Mouse (Mus musculus) kidney, adult 2 months (tissue): ENCODE measurements around the gene Fap. TPM values are rescaled to one million over a fixed set of nuclear protein-coding genes. Genes with fewer than 3 reads are reported as not detected.

Experiments
- DNase-seq: peaks from one replicate; pipeline ENCODE4 v3.0.0; 2021
- H3K27ac ChIP-seq: fragments of 200-500 bp; 2 replicates; pipeline ENCODE4 v1.5.1; 2012; ENCODE audit warnings: low read depth, low read length, control low read depth, inconsistent platforms; ENCODE audit not compliant: insufficient read depth
- H3K27me3 ChIP-seq: fragments of 200-500 bp; replicated peaks from 2 replicates; pipeline ENCODE4 v1.6.1; 2012; ENCODE audit warnings: mild to moderate bottlenecking, moderate library complexity, low read length, inconsistent platforms; ENCODE audit not compliant: control insufficient read depth, insufficient read depth
- H3K36me3 ChIP-seq: fragments of 200-500 bp; 2 replicates; pipeline ENCODE4 v1.6.1; 2012; ENCODE audit warnings: mild to moderate bottlenecking, moderate library complexity, low read length, inconsistent platforms; ENCODE audit not compliant: control insufficient read depth, insufficient read depth
- H3K4me1 ChIP-seq: fragments of 200-500 bp; 2 replicates; pipeline ENCODE4 v1.6.1; 2011; ENCODE audit warnings: low read length; ENCODE audit not compliant: control insufficient read depth, insufficient read depth
- H3K4me3 ChIP-seq: fragments of 200-500 bp; 2 replicates; pipeline ENCODE4 v1.5.1; 2011; ENCODE audit warnings: mild to moderate bottlenecking, low read depth, low read length, control low read depth; ENCODE audit not compliant: insufficient read depth
- CTCF ChIP-seq: fragments of 200-500 bp; conservative IDR thresholded peaks from 2 replicates; pipeline ENCODE4 v1.5.1; 2011; ENCODE audit warnings: low read depth, mild to moderate bottlenecking, control low read depth, low read length, moderate library complexity, mixed read lengths; ENCODE audit not compliant: insufficient read depth, insufficient read length
- POLR2A ChIP-seq: fragments of 200-500 bp; IDR thresholded peaks from one replicate; pipeline ENCODE4 v1.6.1; 2011; ENCODE audit warnings: low read depth, low read length, control low read depth
- WGBS: fragments of 180-500 bp; shearing (Covaris S2); methylation state at CpG from one replicate; pipeline ENCODE4 v1.1.7; 2018; 5-methylcytosine and 5-hydroxymethylcytosine counted together
- polyA plus RNA-seq: library from polyadenylated mRNA; depleted of rRNA; stranded (reverse); fragments of >200 nt; gene quantifications from 2 replicates; pipeline ENCODE4 v1.2.3, GENCODE M21; 2012; rRNA removed

Gene Fap
- polyA plus RNA-seq, 1 experiment = 0.41 TPM

GRCm38 (mm10) chr2:62459241-62460174, 114.4 kb downstream of the Fap start:
- no peak overlapping the region for H3K4me3 ChIP-seq
- H3K27me3 ChIP-seq = no peaks in the 10 kb centered on the region
- TF ChIP-seq CTCF (no peak), POLR2A (no peak)
- no peaks in the 10 kb centered on the region for H3K4me1 ChIP-seq
- WGBS = 36% methylated on average over 18 of the region's 18 CpGs
- no peak overlapping the region for H3K27ac ChIP-seq
- H3K36me3 ChIP-seq = no peaks in the 10 kb centered on the region
- DNase-seq = peak; percentile 17

GRCm38 (mm10) chr2:62458070-62458469, 115.8 kb downstream of the Fap start:
- DNase-seq = peak; percentile 20
- H3K27ac ChIP-seq = no peak overlapping the region
- H3K4me3 ChIP-seq = no peak overlapping the region
- no peaks in the 10 kb centered on the region for H3K4me1 ChIP-seq
- H3K27me3 ChIP-seq = no peaks in the 10 kb centered on the region
- WGBS = 33% methylated on average over 9 of the region's 9 CpGs
- no peaks in the 10 kb centered on the region for H3K36me3 ChIP-seq
- TF ChIP-seq CTCF (0 out of 2 replicates have a peak, but pooled peaks have one; percentile 17), POLR2A (no peak)

GRCm38 (mm10) chr2:62454991-62455390, 118.9 kb downstream of the Fap start:
- no peak for DNase-seq
- no peak overlapping the region for H3K27ac ChIP-seq
- no peaks in the 10 kb centered on the region for H3K36me3 ChIP-seq
- no peak for TF ChIP-seq POLR2A
- TF ChIP-seq CTCF = no peak
- no peaks in the 10 kb centered on the region for H3K4me1 ChIP-seq
- no peaks in the 10 kb centered on the region for H3K27me3 ChIP-seq
- 87% methylated on average over 11 of the region's 11 CpGs for WGBS
- no peak overlapping the region for H3K4me3 ChIP-seq

- WGBS = 67% methylated on average over 6 of the region's 6 CpGs
- Histone ChIP-seq H3K27me3 (no peaks in the 10 kb centered on the region), H3K36me3 (no peaks in the 10 kb centered on the region), H3K4me1 (no peaks in the 10 kb centered on the region), H3K27ac (no peak overlapping the region), H3K4me3 (no peak overlapping the region)
- TF ChIP-seq CTCF (no peak), POLR2A (no peak)
- DNase-seq = no peak
Observed at GRCm38 (mm10) chr2:62454033-62454432, 119.8 kb downstream of the Fap start.

Other genes starting within 250 kb of the Fap start
- 21.4 and 24.0 TPM in 2 replicates for gene Dpp4, start 161.8 kb downstream of the Fap start, polyA plus RNA-seq
- not detected in 2 replicates for gene Gcg, start 90.4 kb downstream of the Fap start, polyA plus RNA-seq
- gene Ifih1, start 72.2 kb upstream of the Fap start, polyA plus RNA-seq = 4.4 and 5.0 TPM in 2 replicates
- 14.9 and 20.1 TPM in 2 replicates for gene Gca, start 90.2 kb upstream of the Fap start, polyA plus RNA-seq